Mouse (Mus musculus) kidney, postnatal 25 days (tissue): ENCODE results near the gene Csnk2a2.
A peak's percentile ranks its signal among the peaks of the same experiment; 100 is the strongest.

Experiments used
- DNase-seq, 2 experiments: peaks; one replicate each; pipeline ENCODE4 v3.0.0; 2021; ENCODE audit warnings: mixed read lengths in 2 of 2

Gene Csnk2a2

DNA sequence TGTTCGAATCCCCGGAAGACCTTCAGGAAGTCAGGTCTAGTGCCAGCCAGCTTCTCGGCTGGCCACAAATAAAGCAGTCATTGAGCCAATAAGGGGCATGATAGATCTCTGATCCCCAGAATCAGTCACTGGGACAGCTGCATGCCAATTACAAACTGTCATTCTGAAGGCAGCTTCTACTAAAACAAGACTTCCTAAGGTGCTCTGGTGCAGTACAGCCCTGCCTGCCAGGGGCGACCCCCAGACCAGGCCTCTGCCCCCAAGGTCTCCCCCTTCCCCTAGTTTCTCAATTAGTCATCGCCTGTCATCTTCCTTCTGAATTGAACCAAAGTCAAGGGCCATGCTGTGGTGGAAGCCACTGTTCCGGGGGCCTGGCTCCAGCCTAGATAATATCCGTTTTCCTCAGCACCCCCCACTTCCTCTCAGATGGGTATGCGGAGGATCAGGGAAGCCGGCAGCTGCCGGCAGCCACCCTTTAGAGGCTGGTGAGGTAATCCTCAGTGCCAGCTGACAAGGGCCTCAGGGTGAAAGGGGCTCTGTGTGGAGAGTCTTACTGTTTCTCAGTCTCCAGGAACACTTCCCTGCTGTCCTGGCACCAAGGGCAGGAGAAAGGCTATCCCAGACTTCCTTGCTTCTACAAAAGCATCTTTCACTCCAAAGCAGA lies 78.4 kb downstream of the Csnk2a2 start:
- DNase-seq, result peak; percentile 56 to 68

DNA sequence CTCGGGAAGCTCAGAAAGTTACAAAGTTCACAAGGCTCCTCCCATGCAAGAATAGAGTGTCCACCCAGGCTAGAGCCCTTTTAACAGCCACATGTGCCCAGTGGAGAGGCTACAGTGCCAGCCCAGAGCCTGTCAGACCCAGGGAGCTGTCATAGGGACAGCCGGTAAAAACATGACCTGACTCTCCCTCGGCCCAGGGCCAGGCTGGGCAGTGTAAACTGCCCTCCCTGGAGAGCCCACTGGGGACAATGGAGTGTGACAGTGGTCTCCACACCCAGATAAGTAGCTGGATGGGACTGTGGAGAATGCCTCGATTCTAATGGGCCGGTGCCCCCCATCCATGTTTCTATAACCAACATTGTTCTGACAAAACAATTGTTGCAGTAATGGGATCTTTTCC lies 80.3 kb downstream of the Csnk2a2 start:
- DNase-seq, result no peak

DNA sequence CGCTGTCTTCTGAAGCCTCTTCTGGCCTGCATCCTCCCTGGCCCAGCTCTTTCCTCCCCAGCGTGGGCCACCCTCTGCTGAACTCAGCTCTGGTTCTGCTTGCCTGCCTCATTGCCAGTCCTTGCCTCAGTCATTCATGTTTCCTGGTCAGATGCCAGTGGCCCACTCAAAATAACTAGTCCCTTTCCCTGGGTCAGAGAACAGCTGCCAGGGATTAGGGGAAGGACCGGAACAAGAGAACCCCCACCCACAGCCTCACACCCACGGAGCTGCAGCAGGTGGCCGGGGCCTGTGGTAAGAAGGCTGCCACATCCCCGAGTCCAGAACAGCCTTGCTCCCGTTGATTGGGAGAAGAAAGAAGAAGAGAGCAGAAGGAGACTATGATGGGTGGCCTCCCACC lies 88.7 kb downstream of the Csnk2a2 start:
- DNase-seq, result no peak

DNA sequence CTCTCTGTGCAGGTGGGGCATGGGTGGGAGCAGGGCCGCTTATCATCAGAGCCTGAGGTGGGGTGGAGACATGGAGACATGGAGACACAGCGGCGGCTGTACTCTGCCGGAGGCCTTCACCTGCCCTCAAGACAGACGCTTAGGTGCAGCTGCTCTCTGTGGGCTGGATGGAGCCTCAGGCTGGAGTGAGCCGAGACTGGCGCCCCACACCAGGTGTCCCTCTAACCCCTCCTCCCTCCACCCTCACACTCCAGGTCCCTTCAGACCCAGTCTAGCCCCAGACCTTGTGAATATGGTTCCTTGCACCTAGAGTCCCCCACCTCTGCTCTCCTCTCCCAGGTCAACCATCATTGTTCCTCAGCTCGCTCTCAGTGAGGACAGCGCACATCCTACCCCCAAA lies 90.7 kb downstream of the Csnk2a2 start:
- no peak for DNase-seq

DNA sequence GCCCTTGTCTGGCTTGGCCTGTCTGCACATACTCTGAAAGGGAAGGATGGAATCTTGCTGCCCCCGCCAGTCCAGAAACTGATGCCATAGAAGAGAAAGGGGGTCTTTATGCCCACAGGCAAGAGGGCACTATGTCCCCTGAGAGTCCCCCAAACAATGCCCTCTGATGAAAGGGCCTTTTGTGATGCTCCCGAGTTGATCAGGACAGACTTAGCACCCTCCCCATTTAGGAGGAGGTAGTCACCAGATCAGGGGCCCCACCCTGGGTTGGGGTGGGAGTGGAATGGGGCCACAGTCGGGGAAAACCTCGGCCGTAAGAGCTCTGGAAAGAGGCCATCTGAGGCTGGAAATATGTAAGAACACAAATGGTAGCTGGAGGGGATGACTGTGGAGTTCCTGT lies 92.6 kb downstream of the Csnk2a2 start:
- DNase-seq, result no peak

DNA sequence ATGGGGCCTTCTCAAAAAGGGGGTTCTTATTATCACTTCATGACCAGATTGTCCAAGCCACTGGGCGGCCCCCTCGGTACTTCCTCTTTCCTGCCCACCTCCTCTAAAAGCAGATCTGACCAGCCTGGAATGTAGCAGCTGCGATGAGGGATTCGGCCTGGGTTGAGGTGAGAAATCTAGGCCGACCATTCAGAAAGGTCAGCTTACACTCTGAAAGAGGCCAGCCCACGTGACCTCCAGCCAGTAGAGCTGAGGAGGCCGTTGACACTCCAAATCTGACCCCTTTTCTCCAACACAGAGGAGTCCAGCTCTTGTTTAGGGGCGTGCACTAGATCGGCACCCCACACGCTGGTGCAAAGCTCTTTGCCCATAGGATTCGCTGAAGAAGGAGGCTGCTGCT lies 93.1 kb downstream of the Csnk2a2 start:
- no peak for DNase-seq
